Mouse (Mus musculus) lung, postnatal 0 days (tissue): ENCODE measurements at regions not wholly inside any gene's neighbourhood (a gene's known extent, or its start where the extent isn't known, plus 50 kb on each side); places are given as distances from the start of the nearest gene placed in this dataset.

Experiments used
- ATAC-seq: fragments of 200-750 bp; cut with Nextera tagmentation; 2 replicates; pipeline ENCODE4 v1.8.0; 2017; ENCODE audit warnings: moderate library complexity
- DNase-seq: peaks from one replicate; pipeline ENCODE4 v3.0.0-alpha.2; 2016; ENCODE audit warnings: low spot score
- H3K27ac ChIP-seq: fragments of 300-500 bp; sonication (generic); 2 replicates; pipeline ENCODE4 v1.5.1; 2014; ENCODE audit warnings: antibody characterized with exemption, mild to moderate bottlenecking, low read length, mixed read lengths
- H3K27me3 ChIP-seq: fragments of 300-500 bp; sonication (generic); replicated peaks from 2 replicates; pipeline ENCODE4 v1.6.1; 2014; ENCODE audit warnings: low read length, mixed read lengths; ENCODE audit not compliant: insufficient read depth
- H3K36me3 ChIP-seq: fragments of 300-500 bp; sonication (generic); 2 replicates; pipeline ENCODE4 v1.6.1; 2014; ENCODE audit warnings: low read length, mixed read lengths; ENCODE audit not compliant: insufficient read depth
- H3K4me1 ChIP-seq: fragments of 300-500 bp; sonication (generic); 2 replicates; pipeline ENCODE4 v1.6.1; 2014; ENCODE audit warnings: antibody characterized with exemption, low read depth, low read length, mixed read lengths; ENCODE audit not compliant: insufficient read depth
- H3K4me2 ChIP-seq: fragments of 300-500 bp; sonication (generic); replicated peaks from 2 replicates; pipeline ENCODE4 v1.6.1; 2014; ENCODE audit warnings: low read depth, mild to moderate bottlenecking, low read length, moderate library complexity, mixed read lengths
- H3K4me3 ChIP-seq: fragments of 300-500 bp; sonication (generic); 2 replicates; pipeline ENCODE4 v1.5.1; 2014; ENCODE audit warnings: low read depth, low read length
- H3K9ac ChIP-seq: fragments of 300-500 bp; sonication (generic); replicated peaks from 2 replicates; pipeline ENCODE4 v1.6.1; 2014; ENCODE audit warnings: low read depth, mild to moderate bottlenecking
- H3K9me3 ChIP-seq: fragments of 300-500 bp; sonication (generic); 2 replicates; pipeline ENCODE4 v1.6.1; 2016; ENCODE audit warnings: low read length, mixed read lengths
- CTCF ChIP-seq: IDR thresholded peaks from 2 replicates; pipeline ENCODE4 v1.5.1; 2016; ENCODE audit warnings: antibody characterized with exemption, mild to moderate bottlenecking
- EP300 ChIP-seq: IDR thresholded peaks from 2 replicates; pipeline ENCODE4 v1.6.1; 2016; ENCODE audit warnings: antibody characterized with exemption, mild to moderate bottlenecking, control low read depth
- WGBS: fragments of 180-500 bp; shearing (Covaris S2); extraction: QIAGEN DNeasy Blood & Tissue Kit; methylation state at CpG from one replicate; pipeline ENCODE4 v1.1.7; 2014; 5-methylcytosine and 5-hydroxymethylcytosine counted together

- ATAC-seq (peak; percentile 52; the same call in 1 of the 2 replicates), DNase-seq (peak; percentile 80)
- no peaks in the 10 kb centered on the region for H3K36me3 ChIP-seq
- H3K4me1 ChIP-seq, result no peaks in the 10 kb centered on the region; the same call in 1 of the 2 replicates
- H3K27me3 ChIP-seq, result no peaks in the 10 kb centered on the region
- H3K4me3 ChIP-seq, result no peak overlapping the region
- H3K27ac ChIP-seq, result no peak overlapping the region
- H3K9ac ChIP-seq, result no peak overlapping the region
- 28% methylated on average over 3 of the region's 3 CpGs for WGBS
- TF ChIP-seq CTCF (peak; percentile 91), EP300 (no peak)
- H3K9me3 ChIP-seq, result no peaks in the 10 kb centered on the region
- no peak overlapping the region for H3K4me2 ChIP-seq
Measured at GRCm38 (mm10) chr1:137225418-137225817, 265.2 kb upstream of the Nr5a2 start.

DNA sequence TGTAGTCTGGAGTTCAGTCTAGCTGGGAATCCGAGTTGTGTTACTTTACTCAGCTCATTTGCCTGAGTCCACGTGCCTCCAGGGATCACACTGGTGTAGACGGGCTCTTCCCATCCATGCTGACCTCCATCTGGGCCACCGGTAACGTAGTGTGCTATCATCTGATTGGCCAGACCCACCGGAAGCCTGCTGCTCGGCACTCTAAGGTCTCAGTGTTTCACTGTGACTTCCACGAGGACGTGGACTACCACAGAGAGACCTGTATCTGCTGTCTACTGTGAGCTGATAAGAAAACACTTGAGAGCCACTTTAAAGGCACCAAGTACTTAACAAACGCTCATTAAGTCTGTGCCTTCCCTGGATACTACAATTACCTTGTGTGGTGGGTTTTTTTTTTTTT lies 262.8 kb upstream of the Nr5a2 start:
- Histone ChIP-seq H3K36me3 (no peaks in the 10 kb centered on the region), H3K9ac (no peak overlapping the region), H3K4me1 (no peaks in the 10 kb centered on the region; the same call in 1 of the 2 replicates), H3K4me2 (0 out of 2 replicates have a peak overlapping the region, but pooled peaks have one; percentile 22), H3K27ac (no peak overlapping the region), H3K4me3 (no peak overlapping the region), H3K27me3 (no peaks in the 10 kb centered on the region), H3K9me3 (no peaks in the 10 kb centered on the region)
- peak; percentile 46 for ATAC-seq
- WGBS, result 37% methylated on average over 10 of the region's 10 CpGs
- TF ChIP-seq CTCF, result no peak
- no peak for TF ChIP-seq EP300
- DNase-seq, result peak; percentile 7

DNA sequence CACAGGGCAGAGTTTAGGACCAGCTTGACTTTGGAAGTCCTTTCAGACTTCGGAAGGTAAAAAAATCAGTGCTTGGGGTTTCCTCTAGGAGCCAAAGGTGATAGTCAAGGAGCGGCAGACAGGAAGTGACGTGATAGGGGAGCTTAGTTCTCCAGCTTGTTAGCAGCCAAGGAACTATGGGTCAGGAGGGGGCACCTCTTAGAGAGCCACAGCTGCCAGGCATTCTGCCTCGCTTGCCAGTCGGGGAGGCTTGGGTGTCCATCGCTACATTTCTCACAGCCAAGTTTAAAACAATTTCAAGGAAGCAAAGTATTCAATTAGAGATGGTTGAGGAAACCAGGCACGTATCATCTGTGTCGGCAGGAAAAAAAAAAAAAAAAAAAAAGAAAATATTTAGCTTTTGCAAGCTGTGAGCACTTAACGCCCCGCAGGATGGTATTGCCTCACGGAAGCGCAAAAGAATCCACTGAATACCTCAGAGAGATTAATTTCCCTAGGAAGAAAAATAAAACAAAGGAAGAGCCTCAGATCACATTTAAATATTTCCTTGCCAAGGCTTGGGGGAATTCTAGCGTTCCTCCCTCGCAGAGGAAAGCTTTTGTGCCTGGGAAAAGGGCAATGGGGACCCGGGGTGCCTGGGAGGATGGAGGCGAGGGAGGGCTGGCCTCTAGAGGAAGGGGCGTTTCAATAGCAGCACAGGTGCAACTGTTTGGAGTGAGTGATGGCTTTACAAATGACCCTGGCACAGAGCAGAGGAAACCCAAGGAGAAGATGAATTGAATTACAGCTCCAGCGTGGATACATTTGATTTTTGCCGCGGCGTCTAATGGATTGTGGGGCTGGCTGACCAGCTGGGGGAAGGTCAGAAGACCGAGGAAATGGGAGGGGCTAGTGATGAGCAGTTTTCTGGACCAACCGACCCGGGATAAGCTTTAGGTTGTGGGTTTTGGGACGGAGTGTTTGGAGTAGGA lies 261.1 kb upstream of the Nr5a2 start:
- DNase-seq (peak; percentile 30), ATAC-seq (no peak)
- Histone ChIP-seq H3K4me1 (no peaks in the 10 kb centered on the region; the same call in 1 of the 2 replicates), H3K27ac (no peak overlapping the region), H3K4me2 (peak overlapping the region; percentile 49), H3K9ac (no peak overlapping the region), H3K27me3 (no peaks in the 10 kb centered on the region), H3K36me3 (no peaks in the 10 kb centered on the region), H3K4me3 (peak overlapping the region; percentile 8; the same call in 1 of the 2 replicates), H3K9me3 (no peaks in the 10 kb centered on the region)
- TF ChIP-seq CTCF, result no peak
- TF ChIP-seq EP300, result no peak
- 8% methylated on average over 25 of the region's 25 CpGs for WGBS

DNA sequence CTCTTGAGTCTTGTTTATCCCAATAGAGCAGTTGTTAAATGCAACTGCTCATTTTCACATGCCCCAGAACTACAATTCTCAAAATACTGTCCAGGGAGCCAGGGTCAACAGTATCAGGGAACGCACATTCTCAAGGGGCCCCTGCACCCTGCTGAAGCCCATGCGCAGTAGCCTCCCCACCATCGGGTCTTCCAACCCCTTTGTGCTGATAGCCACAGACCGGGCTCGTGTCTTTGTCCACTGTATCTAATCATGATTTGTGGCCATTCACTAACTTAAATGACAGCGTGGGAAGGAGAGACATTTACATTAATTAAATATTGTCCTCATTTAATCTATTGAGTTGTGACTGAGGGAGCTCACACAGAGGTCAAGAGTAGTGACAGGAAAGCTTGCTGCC lies 260.0 kb upstream of the Nr5a2 start:
- TF ChIP-seq EP300, result no peak
- TF ChIP-seq CTCF, result no peak
- no peaks in the 10 kb centered on the region for H3K9me3 ChIP-seq
- 85% methylated on average over 6 of the region's 6 CpGs for WGBS
- DNase-seq (no peak), ATAC-seq (no peak)
- no peaks in the 10 kb centered on the region for H3K36me3 ChIP-seq
- H3K4me3 ChIP-seq, result no peak overlapping the region
- no peaks in the 10 kb centered on the region; the same call in 1 of the 2 replicates for H3K4me1 ChIP-seq
- H3K27ac ChIP-seq, result no peak overlapping the region
- no peaks in the 10 kb centered on the region for H3K27me3 ChIP-seq
- H3K9ac ChIP-seq, result no peak overlapping the region
- H3K4me2 ChIP-seq, result no peak overlapping the region

DNA sequence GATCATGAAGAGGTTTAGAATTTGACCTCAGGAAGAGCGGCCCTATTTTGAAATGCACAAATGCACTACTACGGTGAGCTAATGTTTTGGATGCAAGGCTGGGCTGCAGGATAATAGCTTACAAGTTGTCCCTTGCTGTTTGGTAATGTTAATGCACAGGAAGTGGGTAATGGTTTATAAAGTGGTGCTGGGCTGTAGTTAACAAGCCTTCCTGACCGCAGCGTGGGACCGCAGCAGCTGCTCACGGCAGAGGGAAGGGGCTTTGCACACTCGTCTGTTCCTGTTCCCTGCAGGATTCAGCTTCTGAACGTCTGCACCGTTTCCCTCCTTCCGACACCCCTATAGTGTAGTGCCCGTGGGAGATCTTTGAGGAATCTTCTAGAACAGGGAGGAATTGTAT lies 258.4 kb upstream of the Nr5a2 start:
- no peaks in the 10 kb centered on the region for H3K9me3 ChIP-seq
- TF ChIP-seq CTCF (no peak), EP300 (no peak)
- H3K4me1 ChIP-seq, result no peaks in the 10 kb centered on the region; the same call in 1 of the 2 replicates
- H3K9ac ChIP-seq, result no peak overlapping the region
- ATAC-seq, result no peak
- H3K4me3 ChIP-seq, result no peak overlapping the region
- DNase-seq, result no peak
- H3K27me3 ChIP-seq, result no peaks in the 10 kb centered on the region
- H3K27ac ChIP-seq, result no peak overlapping the region
- no peaks in the 10 kb centered on the region for H3K36me3 ChIP-seq
- no peak overlapping the region for H3K4me2 ChIP-seq
- WGBS, result 63% methylated on average over 11 of the region's 11 CpGs

- Histone ChIP-seq H3K4me3 (no peak overlapping the region), H3K9ac (no peak overlapping the region), H3K4me1 (no peaks in the 10 kb centered on the region; the same call in 1 of the 2 replicates), H3K27ac (no peak overlapping the region), H3K27me3 (no peaks in the 10 kb centered on the region), H3K9me3 (no peaks in the 10 kb centered on the region), H3K4me2 (no peak overlapping the region), H3K36me3 (no peaks in the 10 kb centered on the region)
- ATAC-seq (no peak), DNase-seq (no peak)
- peak; percentile 43 for TF ChIP-seq CTCF
- TF ChIP-seq EP300, result no peak
- 66% methylated on average over 4 of the region's 4 CpGs for WGBS
Measured at GRCm38 (mm10) chr1:137218096-137218495, 257.8 kb upstream of the Nr5a2 start.
